Mouse (Mus musculus) brown adipose tissue, adult 24 weeks (tissue): ENCODE data around the gene Col10a1. TPM values are rescaled to one million over a fixed set of nuclear protein-coding genes. Genes with fewer than 3 reads are reported as not detected.
"Not testable (repeated sequence)": the region's sequence is repeated elsewhere in the genome, so short reads cannot be mapped to it uniquely, and the experiment has no call there.

Source experiments
- H3K27ac ChIP-seq: fragments of 200-500 bp; replicated peaks from 2 replicates; pipeline ENCODE4 v1.5.1; 2012; ENCODE audit warnings: low read depth, mild to moderate bottlenecking, low read length
- H3K4me1 ChIP-seq: fragments of 200-500 bp; 2 replicates; pipeline ENCODE4 v1.6.1; 2012; ENCODE audit warnings: low read length, mixed read lengths; ENCODE audit not compliant: control insufficient read depth, insufficient read depth, insufficient read length
- H3K4me3 ChIP-seq: fragments of 200-500 bp; 2 replicates; pipeline ENCODE4 v1.5.1; 2012; ENCODE audit warnings: low read depth, mild to moderate bottlenecking, low read length, moderate library complexity; ENCODE audit not compliant: insufficient read depth
- polyA plus RNA-seq: library from polyadenylated mRNA; stranded (reverse); fragments of >200 nt; gene quantifications from 2 replicates; pipeline ENCODE4 v1.2.4, GENCODE M21; 2012; ENCODE audit not compliant: missing spikeins, insufficient read depth, insufficient read length

Col10a1 gene
- not detected in 2 replicates for polyA plus RNA-seq

GRCm38 (mm10) chr10:34389681-34390080, at the start of gene Col10a1:
Gene Col10a1 (plus strand): TSS chr10:34389981.
- Histone ChIP-seq H3K4me1 (peaks cover 3% of the 10 kb centered on the region; the same call in 1 of the 2 replicates), H3K27ac (no peak within 1 kb of the TSS; the same call in 1 of the 2 replicates), H3K4me3 (no peak within 1 kb of the TSS)

DNA sequence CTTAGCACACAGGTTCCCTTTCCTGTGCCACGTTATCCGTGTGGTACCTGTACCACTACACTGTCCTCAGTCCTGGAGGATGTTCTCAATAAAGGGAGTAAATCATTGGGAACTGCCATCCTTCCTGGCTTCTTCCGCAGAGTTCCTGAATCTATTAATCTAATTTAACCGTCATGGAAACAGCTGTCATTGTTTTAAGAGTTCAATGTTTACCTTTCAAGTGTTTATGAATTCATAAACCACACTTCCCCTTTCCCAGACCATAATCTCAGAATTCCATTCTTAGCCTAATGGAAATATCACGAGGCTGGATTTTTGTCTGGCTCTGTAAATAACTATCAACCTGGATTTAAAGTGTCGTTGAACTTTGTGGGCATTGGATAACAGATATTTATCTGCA, 48.8 kb upstream of the Col10a1 start:
- H3K27ac ChIP-seq = no peak overlapping the region
- no peak overlapping the region for H3K4me3 ChIP-seq
- no peaks in the 10 kb centered on the region for H3K4me1 ChIP-seq

GRCm38 (mm10) chr10:34341886-34342285, 47.9 kb upstream of the Col10a1 start:
- no peak overlapping the region for H3K27ac ChIP-seq
- H3K4me1 ChIP-seq = peaks cover 2% of the 10 kb centered on the region; the same call in 1 of the 2 replicates
- no peak overlapping the region for H3K4me3 ChIP-seq

- no peak overlapping the region for H3K4me3 ChIP-seq
- H3K27ac ChIP-seq = no peak overlapping the region
- H3K4me1 ChIP-seq = peaks cover 4% of the 10 kb centered on the region; the same call in 1 of the 2 replicates
These were observed 37.6 kb upstream of the Col10a1 start for GRCm38 (mm10) chr10:34352166-34352565.

DNA sequence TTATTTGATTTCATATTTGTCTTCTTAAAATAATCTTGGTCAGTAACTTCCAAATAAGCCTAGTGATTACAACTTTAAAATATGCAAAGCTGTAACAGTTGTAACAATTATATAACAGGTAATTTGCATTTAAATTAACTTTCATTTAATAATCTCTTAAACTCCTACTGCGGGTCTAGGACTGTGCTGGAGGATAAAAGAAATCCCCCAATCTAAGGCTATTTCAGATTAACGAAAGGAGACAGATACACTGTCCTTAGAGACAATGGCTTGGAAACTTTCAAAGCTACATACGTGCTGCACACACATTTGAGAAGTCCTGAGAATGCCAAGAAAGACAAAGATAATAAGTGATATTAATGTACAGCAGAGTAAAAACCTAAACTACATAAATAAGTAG, 31.5 kb upstream of the Col10a1 start:
- H3K4me3 ChIP-seq = no peak overlapping the region
- H3K4me1 ChIP-seq = no peaks in the 10 kb centered on the region
- no peak overlapping the region for H3K27ac ChIP-seq

DNA sequence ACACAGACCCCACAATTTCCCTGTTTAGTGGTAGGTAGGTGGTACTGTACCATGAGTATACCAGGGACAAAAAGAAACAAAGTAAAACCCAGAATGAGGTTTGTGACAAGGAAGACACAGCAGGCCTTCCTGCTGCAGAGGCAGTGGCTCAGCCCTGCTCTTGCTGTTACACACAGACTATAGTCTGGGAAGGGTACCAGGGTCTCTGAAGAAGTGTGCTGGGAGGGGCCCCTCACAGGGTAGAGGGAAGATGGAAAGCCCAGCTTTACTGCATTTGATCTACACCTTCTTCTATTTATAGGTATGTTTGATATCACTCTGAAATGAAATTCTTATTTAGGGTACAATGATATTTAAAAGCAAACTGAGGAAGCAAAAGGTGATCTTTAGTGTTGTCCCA, 26.0 kb upstream of the Col10a1 start:
- no peak overlapping the region for H3K4me3 ChIP-seq
- H3K27ac ChIP-seq = no peak overlapping the region
- no peaks in the 10 kb centered on the region for H3K4me1 ChIP-seq

DNA sequence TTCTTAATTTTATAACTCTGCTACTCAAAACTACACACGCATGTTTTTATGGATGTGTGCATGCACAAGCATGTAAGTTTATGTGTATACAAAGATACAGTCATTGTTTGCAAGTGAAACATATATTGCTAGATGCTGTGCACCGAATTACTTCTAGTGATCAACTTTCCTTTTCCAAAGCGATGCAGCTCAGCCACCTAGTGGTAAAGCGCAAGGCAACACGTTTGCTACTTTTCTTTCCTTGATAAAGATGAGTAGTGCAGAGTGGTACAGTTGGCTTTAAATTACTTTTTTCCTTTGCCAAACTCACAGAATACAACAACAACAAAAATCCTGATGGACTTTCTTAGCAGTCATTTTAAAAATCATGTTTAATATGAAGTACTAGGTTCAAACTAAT, 21.6 kb upstream of the Col10a1 start:
- H3K4me3 ChIP-seq = no peak overlapping the region
- no peaks in the 10 kb centered on the region for H3K4me1 ChIP-seq
- H3K27ac ChIP-seq = no peak overlapping the region

- Histone ChIP-seq H3K27ac (no peak overlapping the region), H3K4me3 (no peak overlapping the region), H3K4me1 (no peaks in the 10 kb centered on the region)
These were observed 16.4 kb upstream of the Col10a1 start for GRCm38 (mm10) chr10:34373332-34373731.

DNA sequence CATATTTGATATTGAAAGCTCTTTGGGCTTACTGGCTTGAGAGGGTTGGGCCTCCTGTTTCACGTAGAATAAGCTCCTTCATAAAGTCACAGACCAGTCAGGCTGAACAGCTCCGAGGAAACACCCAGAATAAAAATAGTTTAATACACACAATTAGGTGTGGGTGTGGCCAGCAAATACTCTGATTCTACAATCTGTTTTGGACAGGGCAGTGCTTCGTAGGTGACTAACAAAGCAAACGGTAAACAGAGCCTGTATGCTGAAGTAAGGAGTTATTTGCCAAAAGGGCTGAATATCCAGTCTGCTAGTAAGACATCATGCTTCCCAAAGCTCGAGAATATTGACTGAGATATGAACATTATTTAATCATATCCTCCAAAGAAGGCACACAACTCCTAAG, 4.1 kb upstream of the Col10a1 start:
- H3K27ac ChIP-seq = no peak overlapping the region
- peaks cover 3% of the 10 kb centered on the region; the same call in 1 of the 2 replicates for H3K4me1 ChIP-seq
- no peak overlapping the region for H3K4me3 ChIP-seq

- no peak overlapping the region for H3K4me3 ChIP-seq
- H3K27ac ChIP-seq = no peak overlapping the region
- no peaks in the 10 kb centered on the region for H3K4me1 ChIP-seq
These were observed 7.2 kb downstream of the Col10a1 start for GRCm38 (mm10) chr10:34396959-34397358.

DNA sequence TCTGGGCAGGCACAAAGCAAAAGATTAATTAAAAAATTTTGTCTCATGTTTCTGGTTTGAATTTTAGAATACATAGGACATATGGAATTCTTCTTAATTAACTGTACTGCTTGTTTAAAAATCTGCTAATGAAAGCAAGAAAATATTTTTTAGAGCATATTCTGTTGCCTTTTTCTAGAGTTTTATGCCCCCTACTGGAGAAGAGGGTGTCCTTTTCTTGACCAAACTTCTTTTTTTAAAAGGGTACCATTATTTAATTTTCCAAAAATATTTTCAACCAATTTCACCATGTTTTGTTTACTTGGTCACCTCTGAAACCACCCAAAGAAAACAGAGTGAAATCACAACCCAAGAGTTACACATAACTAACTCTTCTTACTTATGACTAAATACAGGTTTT, 9.5 kb downstream of the Col10a1 start:
- no peaks in the 10 kb centered on the region for H3K4me1 ChIP-seq
- no peak overlapping the region for H3K4me3 ChIP-seq
- no peak overlapping the region for H3K27ac ChIP-seq

DNA sequence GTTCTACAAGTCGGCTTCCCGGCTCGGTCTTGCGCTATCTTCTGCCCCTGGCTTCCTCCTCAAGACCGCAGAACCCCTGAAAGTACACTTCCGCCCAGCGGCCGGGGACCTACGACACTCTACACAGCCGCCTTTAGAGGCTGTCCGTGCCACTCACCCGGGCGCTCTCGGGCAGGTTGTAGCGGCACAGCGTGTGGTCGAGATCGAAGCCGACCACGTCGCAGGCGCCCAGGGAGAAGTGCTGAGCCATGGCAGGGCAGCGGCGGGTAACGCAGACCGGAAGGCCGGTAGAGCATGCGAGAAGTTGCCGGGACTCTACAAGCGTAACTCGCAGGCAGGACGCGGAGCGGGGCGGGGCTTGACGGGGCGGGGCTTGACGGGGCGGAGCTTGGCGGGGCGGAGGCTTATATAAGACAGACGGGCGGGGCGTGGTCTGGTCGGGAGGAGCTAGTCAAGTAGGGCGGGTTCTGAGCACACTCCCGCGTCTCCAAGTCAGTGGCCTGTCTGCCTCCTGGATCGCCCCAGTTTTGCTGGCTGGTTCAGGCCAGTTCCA, 28.5 kb downstream of the Col10a1 start, which contains the start of gene Nt5dc1:
Nt5dc1 (minus strand) TSS at position 349 of the 553 bp plus-strand sequence.
- Histone ChIP-seq H3K4me1 (peaks cover 12% of the 10 kb centered on the region), H3K27ac (peak within 1 kb of the TSS; percentile 87), H3K4me3 (peak within 1 kb of the TSS; percentile 92)

DNA sequence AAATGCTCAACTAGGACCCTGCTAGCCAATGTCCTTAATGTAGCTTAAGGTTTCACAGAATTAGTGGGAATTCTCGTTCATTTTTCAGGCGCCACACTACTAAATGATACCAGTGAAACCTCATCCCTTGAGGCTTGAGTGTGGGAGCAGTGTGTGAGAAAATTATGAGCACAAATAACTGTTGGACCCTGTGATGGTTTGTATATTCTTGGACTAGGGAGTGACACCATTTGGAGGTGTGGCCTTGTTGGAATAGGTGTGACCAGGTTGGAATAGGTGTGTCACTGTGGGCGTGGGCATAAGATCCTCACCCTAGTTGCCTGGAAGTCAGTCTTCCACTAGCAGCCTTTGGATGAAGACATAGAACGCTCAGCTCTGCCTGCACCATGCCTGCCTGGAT, 29.0 kb downstream of the Col10a1 start:
- Histone ChIP-seq H3K4me3 (peak overlapping the region; percentile 48), H3K4me1 (peaks cover 12% of the 10 kb centered on the region), H3K27ac (0 out of 2 replicates have a peak overlapping the region, but pooled peaks have one; percentile 11)

DNA sequence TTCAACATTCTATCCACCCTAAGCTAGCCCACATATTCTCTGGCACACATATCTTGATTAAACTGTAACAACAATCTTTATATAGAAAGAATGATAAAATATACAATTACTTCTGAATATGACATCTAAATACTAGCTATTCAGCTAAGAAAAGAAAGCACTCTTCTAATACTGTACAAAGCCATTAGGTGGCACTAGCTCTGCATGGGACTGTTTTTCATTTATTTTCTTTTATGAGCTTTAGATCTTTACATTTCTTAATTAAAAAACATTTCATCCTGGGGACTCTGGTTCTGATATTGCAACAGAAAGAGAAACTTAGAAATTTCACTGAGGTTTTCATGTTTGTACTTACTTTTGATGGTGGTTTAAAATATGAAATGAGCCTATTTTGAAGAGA, 42.0 kb downstream of the Col10a1 start:
- H3K4me3 ChIP-seq = no peak overlapping the region
- H3K27ac ChIP-seq = no peak overlapping the region
- no peaks in the 10 kb centered on the region for H3K4me1 ChIP-seq

- not testable (repeated sequence) for H3K4me1 ChIP-seq, H3K27ac ChIP-seq
These were observed 44.4 kb downstream of the Col10a1 start for GRCm38 (mm10) chr10:34434191-34434590.

More at GRCm38 (mm10) chr10:34434191-34434590, 44.4 kb downstream of the Col10a1 start:
- H3K4me3 ChIP-seq = not testable (repeated sequence)
